Mouse (Mus musculus) intestine, postnatal 0 days (tissue): Measurements from ENCODE around the gene Rps16. TPM values are rescaled to one million over a fixed set of nuclear protein-coding genes. Genes with fewer than 3 reads are reported as not detected.
A peak's percentile ranks its signal among the peaks of the same experiment; 100 is the strongest.

Source experiments
- ATAC-seq: fragments of 200-750 bp; cut with Nextera tagmentation; 2 replicates; pipeline ENCODE4 v1.8.0; 2017; ENCODE audit warnings: mild to moderate bottlenecking, moderate TSS enrichment, moderate library complexity
- H3K27ac ChIP-seq: fragments of 300-500 bp; sonication (generic); 2 replicates; pipeline ENCODE4 v1.5.1; 2014; ENCODE audit warnings: mild to moderate bottlenecking, low read depth, low read length, moderate library complexity
- H3K27me3 ChIP-seq: fragments of 300-500 bp; sonication (generic); replicated peaks from 2 replicates; pipeline ENCODE4 v1.6.1; 2014; ENCODE audit warnings: low read length, mixed read lengths; ENCODE audit not compliant: control insufficient read depth, insufficient read depth
- H3K36me3 ChIP-seq: fragments of 300-500 bp; sonication (generic); 2 replicates; pipeline ENCODE4 v1.6.1; 2014; ENCODE audit warnings: mild to moderate bottlenecking, moderate library complexity; ENCODE audit not compliant: control insufficient read depth, insufficient read depth
- H3K4me1 ChIP-seq: fragments of 300-500 bp; sonication (generic); replicated peaks from 2 replicates; pipeline ENCODE4 v1.6.1; 2014; ENCODE audit warnings: antibody characterized with exemption, low read length, mixed read lengths; ENCODE audit not compliant: control insufficient read depth, insufficient read depth
- H3K4me2 ChIP-seq: fragments of 300-500 bp; sonication (generic); replicated peaks from 2 replicates; pipeline ENCODE4 v1.6.1; 2014; ENCODE audit warnings: low read depth, mild to moderate bottlenecking, moderate library complexity
- H3K4me3 ChIP-seq: fragments of 300-500 bp; sonication (generic); 2 replicates; pipeline ENCODE4 v1.5.1; 2014; ENCODE audit warnings: low read depth, low read length
- H3K9ac ChIP-seq: fragments of 300-500 bp; sonication (generic); 2 replicates; pipeline ENCODE4 v1.6.1; 2014; ENCODE audit warnings: mild to moderate bottlenecking, low read depth, low read length
- H3K9me3 ChIP-seq: fragments of 300-500 bp; sonication (generic); 2 replicates; pipeline ENCODE4 v1.6.1; 2016; ENCODE audit warnings: mixed run types; ENCODE audit not compliant: control insufficient read depth
- CTCF ChIP-seq: sonication (generic); IDR thresholded peaks from 2 replicates; pipeline ENCODE4 v1.5.1; 2016; ENCODE audit warnings: low read depth, mild to moderate bottlenecking, control low read depth, antibody characterized with exemption, moderate library complexity
- WGBS: fragments of 180-500 bp; shearing (Covaris S2); extraction: QIAGEN DNeasy Blood & Tissue Kit; methylation state at CpG from one replicate; pipeline ENCODE4 v1.1.7; 2014; 5-methylcytosine and 5-hydroxymethylcytosine counted together
- polyA plus RNA-seq: library from polyadenylated mRNA; unstranded; fragments of >200 nt; fragmentation: Nextera tagmentation; extraction: Ambion mirVana; gene quantifications from 2 replicates; pipeline ENCODE4 v1.2.1, GENCODE M21; 2015

The Rps16 gene
- polyA plus RNA-seq, 1 experiment from 2014 or later: 695 TPM

DNA sequence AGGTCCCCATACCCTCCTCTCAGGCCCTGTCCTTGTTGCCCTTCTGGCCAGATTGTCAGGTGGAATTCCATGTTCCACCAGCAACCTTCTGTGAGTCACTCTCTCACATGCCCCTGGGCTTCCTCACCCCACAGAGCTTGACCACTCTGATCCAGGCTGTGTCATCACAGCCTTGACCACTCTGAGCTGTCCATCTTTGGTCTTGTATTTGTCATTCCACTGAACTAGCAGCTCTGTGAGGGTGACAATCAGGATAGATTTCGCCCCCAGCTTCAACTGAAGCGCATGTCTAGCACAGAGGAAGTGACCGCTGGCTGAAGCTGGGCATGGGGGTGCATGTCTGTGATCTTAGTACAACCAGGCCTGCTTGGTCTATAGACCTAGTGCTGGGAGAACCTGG, 39.9 kb downstream of the Rps16 start:
- Histone ChIP-seq H3K4me3 (no peak overlapping the region), H3K4me1 (peaks cover 5% of the 10 kb centered on the region; the same call in 1 of the 2 replicates), H3K9me3 (no peaks in the 10 kb centered on the region), H3K9ac (no peak overlapping the region), H3K27ac (peak overlapping the region; percentile 90; the same call in 1 of the 2 replicates), H3K4me2 (no peak overlapping the region), H3K27me3 (no peaks in the 10 kb centered on the region), H3K36me3 (peaks cover 50% of the 10 kb centered on the region)
- ATAC-seq: no peak
- TF ChIP-seq CTCF: no peak
- WGBS: 99% methylated on average over 3 of the region's 3 CpGs

- Histone ChIP-seq H3K27me3 (no peaks in the 10 kb centered on the region), H3K4me1 (no peaks in the 10 kb centered on the region; the same call in 1 of the 2 replicates), H3K9me3 (no peaks in the 10 kb centered on the region), H3K9ac (peak within 1 kb of the TSS; percentile 85), H3K36me3 (peaks cover 53% of the 10 kb centered on the region), H3K4me3 (peak within 1 kb of the TSS; percentile 83), H3K27ac (peak within 1 kb of the TSS; percentile 80), H3K4me2 (peak within 1 kb of the TSS; percentile 91)
- peak; percentile 4; the same call in 1 of the 2 replicates for TF ChIP-seq CTCF
- under 1% methylated on average over 58 of the region's 58 CpGs for WGBS
- ATAC-seq: peak; percentile 92
Observed at GRCm38 (mm10) chr7:28392429-28393271, 42.2 kb downstream of the Rps16 start, which contains the start of the genes Med29 and Paf1. TSS of gene Med29 (minus strand) at chr7:28392708. TSS of gene Paf1 (plus strand) at chr7:28392951.

GRCm38 (mm10) chr7:28393272-28393951, 43.0 kb downstream of the Rps16 start:
- Histone ChIP-seq H3K4me2 (peak overlapping the region; percentile 91), H3K27me3 (no peaks in the 10 kb centered on the region), H3K4me3 (peak overlapping the region; percentile 83), H3K27ac (peak overlapping the region; percentile 80), H3K9me3 (no peaks in the 10 kb centered on the region), H3K36me3 (peaks cover 53% of the 10 kb centered on the region), H3K9ac (peak overlapping the region; percentile 85), H3K4me1 (no peaks in the 10 kb centered on the region; the same call in 1 of the 2 replicates)
- TF ChIP-seq CTCF: no peak
- WGBS: 2% methylated on average over 22 of the region's 22 CpGs
- ATAC-seq: no peak

DNA sequence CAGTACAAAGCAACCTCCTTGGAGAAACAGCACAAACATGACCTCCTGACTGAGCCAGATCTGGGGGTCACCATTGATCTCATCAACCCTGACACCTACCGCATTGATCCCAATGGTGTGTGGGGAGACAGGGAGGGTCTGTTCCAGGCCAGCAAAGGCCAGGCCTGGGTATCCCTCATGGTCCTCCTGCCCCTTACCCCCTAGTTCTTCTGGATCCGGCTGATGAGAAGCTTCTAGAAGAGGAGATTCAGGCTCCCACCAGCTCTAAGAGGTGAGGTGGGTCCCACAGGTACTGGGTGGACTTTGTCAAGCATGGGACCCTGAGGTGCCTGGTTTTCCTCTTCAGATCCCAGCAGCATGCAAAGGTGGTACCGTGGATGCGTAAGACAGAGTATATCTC, 45.0 kb downstream of the Rps16 start:
- no peak overlapping the region for H3K9ac ChIP-seq
- peaks cover 56% of the 10 kb centered on the region for H3K36me3 ChIP-seq
- H3K4me2 ChIP-seq: no peak overlapping the region
- no peaks in the 10 kb centered on the region; the same call in 1 of the 2 replicates for H3K4me1 ChIP-seq
- TF ChIP-seq CTCF: no peak
- H3K4me3 ChIP-seq: no peak overlapping the region
- WGBS: 94% methylated on average over 4 of the region's 4 CpGs
- no peak for ATAC-seq
- H3K27ac ChIP-seq: no peak overlapping the region
- H3K27me3 ChIP-seq: no peaks in the 10 kb centered on the region
- no peaks in the 10 kb centered on the region for H3K9me3 ChIP-seq

DNA sequence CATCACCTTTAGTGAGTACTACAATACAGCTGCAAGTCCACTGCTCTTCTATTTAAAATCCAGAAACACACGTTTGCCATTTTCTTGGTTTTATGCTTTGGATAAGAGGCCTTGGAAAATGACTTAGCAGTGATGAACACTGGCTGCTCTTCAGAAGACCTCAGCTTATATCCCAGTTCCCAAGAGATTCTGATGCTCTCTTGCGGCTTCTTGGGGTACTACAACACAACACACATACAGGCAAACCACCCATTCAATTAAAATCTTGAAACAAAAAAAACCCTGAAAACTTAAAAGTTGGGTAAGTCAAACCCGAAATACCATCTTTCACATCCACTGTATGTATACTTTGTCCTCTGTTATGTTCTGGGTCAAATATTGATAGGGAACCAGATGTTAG, 47.5 kb downstream of the Rps16 start:
- Histone ChIP-seq H3K9ac (no peak overlapping the region), H3K36me3 (peaks cover 75% of the 10 kb centered on the region), H3K27ac (no peak overlapping the region), H3K4me2 (no peak overlapping the region), H3K4me3 (no peak overlapping the region), H3K4me1 (no peaks in the 10 kb centered on the region), H3K27me3 (no peaks in the 10 kb centered on the region), H3K9me3 (no peaks in the 10 kb centered on the region)
- peak; percentile 69 for TF ChIP-seq CTCF
- WGBS: 66% methylated on average over 3 of the region's 3 CpGs
- ATAC-seq: no peak

GRCm38 (mm10) chr7:28398696-28399340, 48.4 kb downstream of the Rps16 start:
- H3K27me3 ChIP-seq: no peaks in the 10 kb centered on the region
- no peak overlapping the region for H3K9ac ChIP-seq
- ATAC-seq: no peak
- H3K9me3 ChIP-seq: no peaks in the 10 kb centered on the region
- no peak overlapping the region; the same call in 1 of the 2 replicates for H3K27ac ChIP-seq
- no peak overlapping the region for H3K4me3 ChIP-seq
- peaks cover 83% of the 10 kb centered on the region for H3K36me3 ChIP-seq
- H3K4me2 ChIP-seq: no peak overlapping the region
- WGBS: 88% methylated on average over 10 of the region's 10 CpGs
- no peaks in the 10 kb centered on the region for H3K4me1 ChIP-seq
- no peak for TF ChIP-seq CTCF
